In the genomic region with DNA sequence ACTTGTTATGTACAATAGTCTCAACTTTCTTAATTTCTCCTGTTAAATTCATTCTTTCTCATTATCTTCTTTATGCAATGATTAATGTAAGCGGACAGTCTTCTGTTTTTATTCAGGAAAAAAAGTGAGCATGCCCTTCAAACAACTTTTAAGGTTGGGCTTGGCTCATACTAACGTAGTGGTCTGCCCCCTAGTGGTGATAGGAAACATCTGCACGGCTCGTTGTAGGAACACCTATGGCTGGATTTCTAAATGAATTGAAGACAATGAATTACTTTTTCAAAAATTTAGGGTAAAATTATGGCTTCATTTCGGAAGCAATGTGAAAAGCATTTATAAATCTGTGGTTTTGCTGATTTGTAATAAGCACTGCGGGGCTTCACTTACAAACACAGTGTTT, we compare ENCODE assay signal across 8 mouse cellular contexts.
A peak's percentile ranks its signal among the peaks of the same experiment; 100 is the strongest.
DNase-seq lines count a peak whose midpoint lies in the region; ATAC-seq lines count a peak whose summit lies in the region.

No protein-coding gene starts in this region.

- H3K4me2 ChIP-seq in neural tube, embryonic 11.5 days (ENCODE audit: low read depth) = no peak overlapping the region

- ATAC-seq in cerebellum, adult (ENCODE audit: insufficient number of reproducible peaks, low FRiP score, low TSS enrichment) = no peak
- ATAC-seq in neural tube, embryonic 11.5 days (ENCODE audit: insufficient read depth, low FRiP score, low TSS enrichment) = no peak

- H3K4me3 ChIP-seq in neural tube, embryonic 11.5 days (ENCODE audit: low read depth, low read length) = no peak overlapping the region

- H3K27ac ChIP-seq in neural tube, embryonic 11.5 days (ENCODE audit: low read depth, low read length) = no peak overlapping the region

- 13% methylated on average over 6 of the region's 6 CpGs for WGBS in neural tube, embryonic 11.5 days

- H3K4me1 ChIP-seq in neural tube, embryonic 11.5 days (ENCODE audit: control insufficient read depth, insufficient read depth, low read length) = no peaks in the 10 kb centered on the region

- DNase-seq in cerebellum, adult 9-10 months = peak; percentile 26
- DNase-seq in neural tube, embryonic 11.5 days (ENCODE audit: low spot score) = peak; percentile 34
- DNase-seq in neural tube, embryonic 10.5 days (ENCODE audit: extremely low spot score, low spot score) = no peak
- DNase-seq in embryo, embryonic 11.5 days (ENCODE audit: low read depth, low spot score) = peak; percentile 45
- DNase-seq in layer of hippocampus, adult 9-10 months (ENCODE audit: low spot score) = peak; percentile 21
- DNase-seq in retina, embryonic 14.5 days (ENCODE audit: low spot score) = peak; percentile 90
- DNase-seq in thymus, postnatal 10 days (ENCODE audit: low spot score in 2 of 2) = no peak

- H3K36me3 ChIP-seq in neural tube, embryonic 11.5 days (ENCODE audit: control insufficient read depth, insufficient read depth, low read length) = no peaks in the 10 kb centered on the region

- H3K9ac ChIP-seq in neural tube, embryonic 11.5 days (ENCODE audit: low read length) = no peak overlapping the region

- H3K27me3 ChIP-seq in neural tube, embryonic 11.5 days (ENCODE audit: control insufficient read depth, insufficient read depth, low read length) = no peaks in the 10 kb centered on the region

- no peaks in the 10 kb centered on the region for H3K9me3 ChIP-seq in neural tube, embryonic 11.5 days (ENCODE audit: control insufficient read depth, low read length)

Comparison
In these comparisons a context has a peak if more than half of its experiments do, and no peak if none do; other contexts are left out.
1. DNase-seq: peak in cerebellum, adult 9-10 months (single experiment), neural tube, embryonic 11.5 days (single experiment), embryo, embryonic 11.5 days (single experiment), layer of hippocampus, adult 9-10 months (single experiment) and retina, embryonic 14.5 days (single experiment); none in neural tube, embryonic 10.5 days (single experiment) and thymus, postnatal 10 days (0 of 2).